Mouse (Mus musculus): ENCODE data around the gene Clk3.

GRCm38 (mm10) chr9:57807174-57807651 is 41.6 kb upstream of the Clk3 start:
- no peak for TF ChIP-seq FLI1 (IDR thresholded peaks at IDR 0.05; ENCODE audit: low read length)
- TF ChIP-seq GATA1 (IDR thresholded peaks at IDR 0.05; ENCODE audit: borderline replicate concordance, low read length) = no peak
